Mouse (Mus musculus): ENCODE results near the gene Arhgap6. TPM values are rescaled to one million over a fixed set of nuclear protein-coding genes. Genes with fewer than 3 reads are reported as not detected.

The Arhgap6 gene
- polyA plus RNA-seq, 1 experiment from 2014 or later: 2.7 TPM

DNA sequence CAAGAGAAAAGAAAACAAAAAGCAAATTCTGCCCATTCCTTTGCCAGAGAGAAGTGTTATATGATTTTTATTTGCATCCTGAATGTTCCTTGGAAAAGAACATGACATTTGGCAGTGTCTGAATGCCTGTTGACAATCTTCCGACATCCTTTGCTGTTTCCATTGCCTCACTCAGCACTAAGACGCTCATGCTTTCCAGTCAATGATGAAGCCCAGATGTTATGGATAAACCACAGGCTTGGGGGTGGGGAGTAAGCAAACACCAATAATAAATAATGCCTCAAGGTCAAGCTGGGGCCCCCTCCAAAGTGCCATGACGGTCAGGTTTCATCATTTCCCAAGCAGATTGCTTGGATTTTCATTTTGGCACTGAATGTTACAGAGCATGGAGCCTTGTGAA lies 109.2 kb downstream of the Arhgap6 start:
- Histone ChIP-seq H3K9ac (no peak overlapping the region), H3K4me2 (replicated peaks) (no peak overlapping the region), H3K4me1 (no peaks in the 10 kb centered on the region), H3K27ac (no peak overlapping the region), H3K9me3 (no peaks in the 10 kb centered on the region), H3K27me3 (no peaks in the 10 kb centered on the region), H3K36me3 (no peaks in the 10 kb centered on the region), H3K4me3 (no peak overlapping the region)
- ATAC-seq (ENCODE audit: insufficient number of reproducible peaks, insufficient read depth, low FRiP score, low TSS enrichment): no peak
- 51% methylated on average over 3 of the region's 3 CpGs for WGBS

DNA sequence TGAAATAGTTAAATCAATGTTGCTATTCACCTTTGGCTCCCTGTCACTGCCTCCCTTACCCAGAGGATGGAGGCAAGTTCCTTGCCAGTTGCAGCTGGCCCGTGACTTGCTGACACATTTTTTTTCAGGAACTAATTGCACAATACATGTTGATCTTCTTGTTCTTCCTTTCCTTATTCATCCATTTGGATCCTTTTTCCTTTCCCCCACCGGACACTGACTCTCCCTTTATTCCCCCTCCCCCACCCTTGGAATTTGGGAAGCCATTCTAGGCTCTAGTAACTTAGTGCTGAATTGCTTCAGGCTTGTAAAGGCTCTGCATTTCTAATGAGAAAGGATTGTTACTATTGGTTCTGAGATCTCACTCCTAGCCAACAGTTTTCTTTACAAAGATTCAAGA lies 112.7 kb downstream of the Arhgap6 start:
- no peak for ATAC-seq (ENCODE audit: insufficient number of reproducible peaks, insufficient read depth, low FRiP score, low TSS enrichment)
- Histone ChIP-seq H3K4me2 (replicated peaks) (no peak overlapping the region), H3K4me3 (no peak overlapping the region), H3K9me3 (no peaks in the 10 kb centered on the region), H3K36me3 (no peaks in the 10 kb centered on the region), H3K27ac (no peak overlapping the region), H3K4me1 (no peaks in the 10 kb centered on the region), H3K27me3 (no peaks in the 10 kb centered on the region), H3K9ac (no peak overlapping the region)
- WGBS: 51% methylated on average over 2 of the region's 2 CpGs

DNA sequence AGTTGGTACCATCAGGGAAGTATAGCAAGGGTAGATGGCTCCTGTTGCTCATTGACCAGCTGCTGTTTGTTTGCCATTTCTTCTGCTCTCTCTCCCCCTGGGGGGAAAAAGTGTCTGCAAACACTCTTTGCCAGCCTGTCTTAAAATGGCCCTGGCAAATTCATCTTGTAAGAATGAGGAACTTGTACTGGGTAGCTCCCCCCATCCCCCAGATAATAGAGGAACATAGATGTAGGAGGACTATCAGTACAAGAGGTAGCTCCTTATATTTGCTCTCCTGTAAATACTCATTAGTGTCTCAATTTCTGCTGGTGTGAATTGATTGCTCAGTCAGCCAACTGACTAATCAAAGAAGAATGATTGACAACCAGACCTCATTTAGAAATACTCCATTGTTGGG lies 118.6 kb downstream of the Arhgap6 start:
- Histone ChIP-seq H3K27ac (no peak overlapping the region), H3K9me3 (no peaks in the 10 kb centered on the region), H3K36me3 (no peaks in the 10 kb centered on the region), H3K27me3 (no peaks in the 10 kb centered on the region), H3K9ac (no peak overlapping the region), H3K4me2 (replicated peaks) (no peak overlapping the region), H3K4me1 (no peaks in the 10 kb centered on the region), H3K4me3 (no peak overlapping the region)
- no peak for ATAC-seq (ENCODE audit: insufficient number of reproducible peaks, insufficient read depth, low FRiP score, low TSS enrichment)

DNA sequence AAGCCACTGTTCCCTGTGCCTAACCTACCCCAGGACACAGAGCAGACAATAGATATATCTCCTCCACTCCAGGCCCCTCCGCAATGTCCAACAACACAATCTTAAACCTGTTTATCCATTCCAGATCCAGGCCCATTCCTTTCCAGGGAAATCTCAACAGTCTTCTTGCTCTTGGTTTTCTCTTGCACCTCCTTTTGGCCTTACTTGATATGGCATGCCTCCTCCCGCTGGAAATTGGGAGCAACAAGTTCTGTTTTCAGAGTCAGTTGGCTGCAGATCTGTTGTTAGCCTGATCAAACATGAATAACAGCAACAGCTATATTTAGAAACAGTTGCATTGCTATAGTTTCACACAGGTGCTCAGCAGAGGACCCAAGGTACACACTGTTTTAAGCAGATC lies 126.0 kb downstream of the Arhgap6 start:
- ATAC-seq (ENCODE audit: insufficient number of reproducible peaks, insufficient read depth, low FRiP score, low TSS enrichment): no peak
- 71% methylated on average over 2 of the region's 2 CpGs for WGBS
- no peaks in the 10 kb centered on the region for H3K27me3 ChIP-seq
- no peaks in the 10 kb centered on the region for H3K4me1 ChIP-seq
- no peak overlapping the region for H3K27ac ChIP-seq
- no peak overlapping the region for H3K4me3 ChIP-seq
- no peak overlapping the region for H3K9ac ChIP-seq
- H3K9me3 ChIP-seq: no peaks in the 10 kb centered on the region
- H3K36me3 ChIP-seq: no peaks in the 10 kb centered on the region
- no peak overlapping the region for H3K4me2 ChIP-seq (replicated peaks)

DNA sequence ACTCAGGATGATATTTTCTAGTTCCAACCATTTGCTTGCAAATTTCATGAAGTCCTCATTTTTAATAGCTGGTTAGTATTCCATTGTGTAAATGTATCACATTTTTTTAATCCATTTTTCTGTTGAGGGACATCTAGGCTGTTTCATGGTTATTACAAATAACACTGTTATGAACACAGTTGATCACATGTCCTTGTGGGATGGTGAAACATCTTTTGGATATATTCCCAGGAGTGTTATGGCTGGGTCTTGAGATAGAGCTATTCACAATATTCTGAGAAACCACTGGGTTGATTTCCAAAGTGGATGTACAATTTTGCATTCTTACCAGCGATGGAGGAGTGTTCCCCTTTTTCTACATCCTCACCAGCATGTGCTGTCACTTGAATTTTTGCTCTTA lies 137.5 kb downstream of the Arhgap6 start:
- WGBS: 68% methylated on average over 1 of the region's 1 CpGs
- Histone ChIP-seq H3K4me2 (replicated peaks) (no peak overlapping the region), H3K9ac (no peak overlapping the region)

DNA sequence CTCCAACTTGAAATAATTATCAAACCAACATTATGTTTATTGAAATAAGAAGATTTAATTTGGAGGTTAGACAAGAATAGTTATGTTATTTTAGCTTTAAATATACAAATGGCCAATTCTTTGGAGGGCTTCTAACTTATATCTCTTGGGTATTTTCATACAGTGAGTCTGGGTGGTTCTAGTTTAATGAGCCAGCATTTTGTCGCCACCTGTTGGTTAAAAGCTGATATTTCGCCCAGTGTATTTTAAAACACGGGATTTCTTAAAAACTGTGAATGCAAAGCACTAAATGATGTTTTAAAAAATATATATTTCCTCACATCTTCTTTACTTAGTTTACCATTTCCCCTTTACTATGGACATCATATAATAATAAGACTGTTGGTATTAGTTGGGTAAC lies 140.5 kb downstream of the Arhgap6 start:
- no peaks in the 10 kb centered on the region for H3K4me1 ChIP-seq
- no peaks in the 10 kb centered on the region for H3K36me3 ChIP-seq
- peaks cover 4% of the 10 kb centered on the region; the same call in 1 of the 2 replicates for H3K27me3 ChIP-seq
- no peak overlapping the region for H3K9ac ChIP-seq
- H3K27ac ChIP-seq: no peak overlapping the region
- H3K4me3 ChIP-seq: no peak overlapping the region
- H3K4me2 ChIP-seq (replicated peaks): no peak overlapping the region
- WGBS: 9% methylated on average over 3 of the region's 3 CpGs
- H3K9me3 ChIP-seq: no peaks in the 10 kb centered on the region
- ATAC-seq (ENCODE audit: insufficient number of reproducible peaks, insufficient read depth, low FRiP score, low TSS enrichment): no peak

More for the DNA sequence above, 137.5 kb downstream of the Arhgap6 start:
- Histone ChIP-seq H3K27me3 (peaks cover 3% of the 10 kb centered on the region; the same call in 1 of the 2 replicates), H3K9me3 (no peaks in the 10 kb centered on the region), H3K36me3 (no peaks in the 10 kb centered on the region), H3K4me1 (no peaks in the 10 kb centered on the region), H3K4me3 (no peak overlapping the region), H3K27ac (no peak overlapping the region)
- no peak for ATAC-seq (ENCODE audit: insufficient number of reproducible peaks, insufficient read depth, low FRiP score, low TSS enrichment)

DNA sequence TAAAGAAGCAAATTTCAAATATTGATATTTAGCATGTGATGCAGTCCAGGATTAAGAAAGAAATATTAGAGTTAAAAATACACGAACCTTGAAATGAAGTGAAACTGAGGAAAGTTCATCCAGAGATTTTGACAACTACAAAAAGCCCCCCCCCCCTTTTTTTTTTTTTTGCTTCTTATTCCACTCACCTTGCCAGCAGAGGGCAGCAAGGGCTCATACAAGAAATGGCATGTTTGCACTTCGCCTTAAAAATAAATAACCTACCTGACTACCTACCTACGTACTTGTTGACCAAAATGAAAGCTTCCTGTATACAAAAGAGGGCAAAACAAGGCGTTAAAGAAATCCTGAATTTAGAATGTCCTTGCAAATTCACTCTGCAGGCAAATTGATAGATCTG lies 143.0 kb downstream of the Arhgap6 start:
- Histone ChIP-seq H3K4me1 (no peaks in the 10 kb centered on the region), H3K36me3 (no peaks in the 10 kb centered on the region), H3K4me3 (no peak overlapping the region), H3K4me2 (replicated peaks) (no peak overlapping the region), H3K9ac (no peak overlapping the region), H3K9me3 (no peaks in the 10 kb centered on the region), H3K27ac (no peak overlapping the region), H3K27me3 (peaks cover 4% of the 10 kb centered on the region; the same call in 1 of the 2 replicates)
- no peak for ATAC-seq (ENCODE audit: insufficient number of reproducible peaks, insufficient read depth, low FRiP score, low TSS enrichment)
- 47% methylated on average over 4 of the region's 4 CpGs for WGBS

DNA sequence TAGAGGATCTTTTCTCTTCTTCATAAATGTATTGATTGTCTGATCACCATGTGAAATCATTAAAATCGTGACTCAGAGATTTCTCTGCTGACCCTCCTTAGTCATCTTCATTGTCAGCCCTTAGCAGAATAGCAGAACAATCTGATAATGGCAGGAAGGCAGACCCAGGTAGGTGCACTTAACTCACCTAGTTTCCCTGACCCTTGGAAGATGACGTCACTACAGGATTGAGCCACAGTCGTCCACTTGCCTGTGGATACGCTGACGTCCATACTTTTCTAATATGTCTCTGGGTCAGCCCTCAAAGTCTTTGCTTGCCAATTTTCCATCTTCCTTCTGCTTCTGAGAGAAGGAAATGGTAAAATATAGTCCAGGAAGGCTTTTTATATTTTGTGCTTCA lies 146.8 kb downstream of the Arhgap6 start:
- no peak for ATAC-seq (ENCODE audit: insufficient number of reproducible peaks, insufficient read depth, low FRiP score, low TSS enrichment)
- H3K27ac ChIP-seq: no peak overlapping the region
- no peak overlapping the region for H3K9ac ChIP-seq
- no peaks in the 10 kb centered on the region for H3K36me3 ChIP-seq
- H3K27me3 ChIP-seq: peaks cover 4% of the 10 kb centered on the region; the same call in 1 of the 2 replicates
- no peak overlapping the region for H3K4me2 ChIP-seq (replicated peaks)
- WGBS: 81% methylated on average over 5 of the region's 5 CpGs
- H3K4me3 ChIP-seq: no peak overlapping the region
- H3K9me3 ChIP-seq: no peaks in the 10 kb centered on the region
- H3K4me1 ChIP-seq: no peaks in the 10 kb centered on the region

DNA sequence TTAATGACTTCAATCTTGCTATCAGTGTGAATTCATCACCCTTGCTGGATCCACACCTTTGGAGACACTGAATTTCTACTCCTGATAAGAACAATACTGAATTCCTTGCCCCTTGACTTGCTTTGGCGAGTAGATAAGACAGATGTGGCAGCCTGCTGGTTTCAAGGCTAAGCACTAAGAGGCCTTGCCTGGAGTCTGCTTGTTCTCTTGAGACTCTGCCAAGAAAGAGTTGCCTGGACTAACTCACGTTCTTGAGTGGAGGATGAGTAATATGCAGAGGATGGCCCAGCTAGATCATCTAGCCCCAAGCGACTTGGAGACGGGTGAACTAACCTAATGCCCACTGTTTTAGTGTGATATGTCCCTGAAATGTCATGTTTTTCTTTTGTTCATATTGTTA lies 148.3 kb downstream of the Arhgap6 start:
- Histone ChIP-seq H3K27ac (no peak overlapping the region), H3K4me3 (no peak overlapping the region)

DNA sequence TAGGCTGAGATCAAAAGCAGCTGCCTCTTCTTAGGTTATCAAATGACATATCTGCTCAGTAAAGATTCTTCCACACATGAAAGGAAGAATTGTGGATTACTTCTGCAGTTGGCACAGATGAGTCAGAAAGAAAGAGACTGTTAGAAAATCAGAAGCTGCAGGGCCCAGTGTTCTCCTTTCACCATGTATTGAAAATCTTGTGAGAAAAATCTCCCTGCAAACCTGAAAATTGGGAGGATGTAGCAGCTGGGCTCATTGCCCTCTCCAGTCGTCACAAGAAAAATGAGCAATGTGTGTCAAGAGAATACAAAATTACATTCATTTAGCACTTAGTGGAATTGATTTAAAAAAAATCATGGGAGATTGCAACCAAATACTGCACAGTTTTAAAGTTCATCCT lies 180.5 kb downstream of the Arhgap6 start:
- Histone ChIP-seq H3K27ac (no peak overlapping the region), H3K36me3 (no peaks in the 10 kb centered on the region), H3K27me3 (0 out of 2 replicates have a peak, but pooled peaks cover 2% of the 10 kb centered on the region), H3K4me3 (no peak overlapping the region), H3K4me1 (no peaks in the 10 kb centered on the region), H3K9ac (no peak overlapping the region), H3K9me3 (no peaks in the 10 kb centered on the region), H3K4me2 (replicated peaks) (no peak overlapping the region)
- ATAC-seq (ENCODE audit: insufficient number of reproducible peaks, insufficient read depth, low FRiP score, low TSS enrichment): no peak
- WGBS: 50% methylated on average over 1 of the region's 1 CpGs

More for the DNA sequence above, 148.3 kb downstream of the Arhgap6 start:
- Histone ChIP-seq H3K27me3 (no peaks in the 10 kb centered on the region), H3K9ac (no peak overlapping the region), H3K9me3 (no peaks in the 10 kb centered on the region), H3K36me3 (no peaks in the 10 kb centered on the region), H3K4me1 (no peaks in the 10 kb centered on the region), H3K4me2 (replicated peaks) (no peak overlapping the region)
- WGBS: 83% methylated on average over 4 of the region's 4 CpGs
- no peak for ATAC-seq (ENCODE audit: insufficient number of reproducible peaks, insufficient read depth, low FRiP score, low TSS enrichment)

DNA sequence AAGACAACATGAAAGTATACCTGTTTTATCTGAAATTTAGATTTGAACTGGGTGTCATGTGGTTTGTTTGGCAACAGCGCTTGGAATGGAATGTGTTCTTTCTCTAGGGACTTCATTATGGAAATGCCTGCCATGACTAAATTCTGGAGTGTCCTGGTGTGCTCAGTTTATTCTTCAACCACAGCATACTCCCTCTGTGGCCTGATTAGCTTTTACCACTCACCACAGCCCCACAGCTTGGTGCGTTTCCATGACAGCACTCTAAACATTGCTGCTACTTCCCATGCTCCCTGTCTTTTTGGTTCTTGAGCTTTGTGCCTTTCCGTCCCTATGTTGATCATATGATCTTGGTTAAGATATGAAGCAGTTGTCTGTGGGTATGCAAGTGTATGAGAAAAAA lies 182.9 kb downstream of the Arhgap6 start:
- no peak overlapping the region for H3K27ac ChIP-seq
- 57% methylated on average over 3 of the region's 3 CpGs for WGBS
- H3K4me2 ChIP-seq (replicated peaks): no peak overlapping the region
- ATAC-seq (ENCODE audit: insufficient number of reproducible peaks, insufficient read depth, low FRiP score, low TSS enrichment): no peak
- 0 out of 2 replicates have a peak, but pooled peaks cover 2% of the 10 kb centered on the region for H3K27me3 ChIP-seq
- H3K9ac ChIP-seq: no peak overlapping the region
- no peaks in the 10 kb centered on the region for H3K36me3 ChIP-seq
- no peaks in the 10 kb centered on the region for H3K9me3 ChIP-seq
- H3K4me3 ChIP-seq: no peak overlapping the region
- no peaks in the 10 kb centered on the region for H3K4me1 ChIP-seq

DNA sequence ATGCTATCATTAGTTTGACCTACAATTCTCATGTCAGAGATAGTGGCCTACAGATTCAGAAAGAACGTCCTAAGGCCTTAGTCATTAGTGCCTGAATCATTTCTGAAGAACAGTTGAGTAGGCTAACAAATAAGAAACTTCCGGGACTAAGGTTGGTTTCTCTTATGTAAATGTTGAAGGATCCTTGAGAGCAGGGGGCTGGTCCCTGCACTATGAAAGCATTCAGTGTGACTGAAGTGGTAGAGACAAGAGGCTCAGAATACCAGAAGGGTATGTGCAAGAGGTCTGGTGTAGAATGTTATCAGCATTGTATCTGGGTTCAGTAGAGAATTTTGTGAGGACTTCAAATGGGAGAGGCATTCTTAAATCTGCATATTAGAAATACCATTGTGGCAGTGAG lies 185.5 kb downstream of the Arhgap6 start:
- ATAC-seq (ENCODE audit: insufficient number of reproducible peaks, insufficient read depth, low FRiP score, low TSS enrichment): no peak
- Histone ChIP-seq H3K4me3 (no peak overlapping the region), H3K9ac (no peak overlapping the region), H3K4me1 (no peaks in the 10 kb centered on the region), H3K4me2 (replicated peaks) (no peak overlapping the region), H3K27ac (no peak overlapping the region), H3K27me3 (0 out of 2 replicates have a peak, but pooled peaks cover 2% of the 10 kb centered on the region), H3K9me3 (no peaks in the 10 kb centered on the region), H3K36me3 (no peaks in the 10 kb centered on the region)
- WGBS: 70% methylated on average over 2 of the region's 2 CpGs

DNA sequence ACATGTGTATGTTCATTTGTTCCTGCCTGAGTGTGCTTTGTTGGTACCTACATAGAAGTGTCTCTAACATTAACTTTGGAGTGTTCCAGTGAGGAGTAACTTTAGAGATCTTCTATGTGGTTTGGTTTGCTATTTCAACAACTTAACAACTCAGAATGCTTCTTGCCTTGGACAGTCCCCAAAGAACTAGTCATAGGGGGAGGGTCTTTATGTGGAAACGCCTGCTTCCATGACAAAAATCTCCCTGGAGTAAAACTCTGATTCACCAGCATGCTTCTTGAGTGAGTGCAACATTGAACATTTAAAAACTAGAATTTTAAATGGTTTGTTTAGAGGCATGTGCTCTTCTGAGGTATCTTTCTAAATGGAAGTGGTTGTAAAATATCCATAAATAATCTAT lies 212.2 kb downstream of the Arhgap6 start:
- Histone ChIP-seq H3K4me2 (replicated peaks) (no peak overlapping the region), H3K9me3 (no peaks in the 10 kb centered on the region), H3K27ac (no peak overlapping the region), H3K36me3 (no peaks in the 10 kb centered on the region), H3K27me3 (peaks cover 14% of the 10 kb centered on the region; the same call in 1 of the 2 replicates), H3K4me1 (no peaks in the 10 kb centered on the region), H3K4me3 (no peak overlapping the region), H3K9ac (no peak overlapping the region)
- no peak for ATAC-seq (ENCODE audit: insufficient number of reproducible peaks, insufficient read depth, low FRiP score, low TSS enrichment)
- 77% methylated on average over 1 of the region's 1 CpGs for WGBS

Measured in embryonic facial prominence, embryonic 12.5 days (tissue).